Mouse (Mus musculus) left cerebral cortex, postnatal 25 days (tissue): ENCODE results near the gene Xylt1. TPM values are rescaled to one million over a fixed set of nuclear protein-coding genes. Genes with fewer than 3 reads are reported as not detected.

ENCODE experiments used
- DNase-seq, 2 experiments: peaks; one replicate each; pipeline ENCODE4 v3.0.0; 2022; ENCODE audit warnings: low spot score in 2 of 2, mixed read lengths in 1 of 2
- intact Hi-C: fragments of 180-260 bp; cut with DNase I; formaldehyde crosslinking; loops from one replicate; pipeline ENCODE4 v1.15.1; 2025
- total RNA-seq, 2 experiments: library from RNA; stranded (reverse); gene quantifications; 2 replicates each; pipeline ENCODE4 v1.2.3; 2021

The Xylt1 gene
- total RNA-seq, 2 experiments from 2014 or later = 48.6 to 52.1 TPM

DNA sequence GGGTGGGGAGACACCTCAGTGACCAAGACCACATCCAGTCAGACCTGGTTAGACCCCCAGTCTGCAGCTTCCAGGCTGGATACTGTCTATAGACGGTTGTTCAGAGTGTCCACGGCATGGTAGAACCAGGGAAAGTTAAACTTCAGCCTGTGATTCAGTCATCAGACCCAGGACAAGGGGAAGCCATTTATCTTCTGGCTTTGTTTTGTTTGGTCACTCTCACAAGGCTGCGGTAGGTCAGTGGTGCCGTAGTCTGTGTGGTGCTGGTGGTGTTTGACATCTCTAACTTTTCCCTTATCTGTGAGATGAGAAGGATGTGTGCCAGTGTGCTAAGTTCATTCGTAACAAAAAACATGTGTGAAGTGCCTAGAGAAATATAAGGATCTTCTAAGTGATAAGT lies 152.4 kb downstream of the Xylt1 start:
- intact Hi-C loops = no loop called here

DNA sequence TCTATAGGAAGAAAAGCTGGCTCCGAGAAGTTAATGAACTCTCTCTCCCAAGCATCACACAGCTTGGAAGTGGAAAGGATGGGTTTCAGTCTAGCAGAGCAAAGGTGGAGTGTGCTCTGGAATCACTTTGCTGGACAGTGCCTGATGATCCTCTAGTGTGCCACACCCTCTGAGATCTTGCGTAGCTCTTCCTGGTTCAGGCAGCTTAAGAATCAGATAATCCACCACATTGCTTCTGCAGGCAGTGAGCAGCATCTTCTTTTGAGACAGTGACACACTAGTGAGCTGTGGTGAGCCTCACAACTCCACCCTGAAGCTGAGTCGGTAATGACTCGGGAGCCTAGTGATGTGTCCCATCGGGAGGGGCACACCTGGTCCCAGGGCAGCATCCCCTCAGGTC lies 159.2 kb downstream of the Xylt1 start:
- no peak for DNase-seq
- intact Hi-C loops = no loop called here

More for the DNA sequence above, 152.4 kb downstream of the Xylt1 start:
- no peak for DNase-seq

DNA sequence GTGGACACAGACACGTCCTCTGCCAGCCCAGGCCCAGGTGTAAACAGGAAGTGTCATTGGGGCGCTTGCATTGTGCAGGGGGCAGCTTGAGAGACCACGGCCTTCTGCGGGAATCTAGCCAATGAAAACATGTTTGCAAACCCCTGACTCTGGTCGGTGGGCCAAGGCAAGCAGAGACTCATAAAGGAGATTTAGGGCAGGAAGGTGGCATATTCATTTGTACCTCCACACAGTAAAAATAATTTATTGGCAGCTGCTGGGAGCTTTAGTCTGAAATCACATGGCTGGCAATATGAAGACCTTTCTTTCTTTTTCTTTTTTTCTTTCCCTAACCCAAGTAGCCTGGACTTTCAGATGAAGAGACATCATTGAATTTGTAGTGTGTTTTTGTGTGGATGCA lies 159.6 kb downstream of the Xylt1 start:
- no peak for DNase-seq
- intact Hi-C loops = no loop called here

DNA sequence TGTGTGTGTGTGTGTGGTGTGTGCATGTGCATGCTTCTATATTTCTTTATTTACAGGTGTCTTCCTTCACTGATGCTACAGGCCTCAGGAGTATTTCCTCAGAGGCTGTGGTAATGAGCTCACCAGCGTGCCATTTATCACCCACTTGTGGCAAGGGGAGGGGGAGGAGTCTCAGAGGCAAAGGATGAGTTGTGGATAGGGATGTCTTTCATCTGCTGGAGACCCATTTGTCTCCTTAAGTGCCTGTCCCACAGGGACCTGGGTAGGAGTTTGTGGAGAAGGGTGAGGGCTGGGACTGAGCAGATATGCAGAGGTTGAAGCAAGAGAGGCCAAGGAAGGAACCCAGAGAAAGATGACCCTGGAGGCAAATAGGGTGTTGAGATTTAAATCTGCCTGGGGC lies 160.3 kb downstream of the Xylt1 start:
- DNase-seq = no peak
- intact Hi-C loops = no loop called here

DNA sequence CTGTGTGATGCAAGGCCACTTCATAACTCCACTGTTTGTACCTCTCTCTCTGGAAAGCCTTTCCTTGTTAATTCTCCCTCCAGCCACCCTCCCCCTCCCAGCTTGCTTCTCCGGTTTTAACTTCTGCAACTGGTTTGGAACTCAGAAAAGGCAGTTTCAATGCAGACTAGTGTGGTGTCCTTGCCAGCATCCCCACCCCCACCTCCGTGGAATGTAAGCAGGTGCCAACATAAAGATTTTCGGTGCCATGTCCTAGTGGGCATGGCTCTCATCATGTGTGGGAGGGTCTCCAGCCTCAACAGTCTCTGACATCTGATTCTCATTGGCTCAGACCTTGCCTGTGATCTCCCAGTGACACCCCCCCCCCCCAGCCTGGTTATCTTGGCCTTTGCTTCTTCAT lies 160.9 kb downstream of the Xylt1 start:
- intact Hi-C loops = no loop called here
- DNase-seq = no peak

DNA sequence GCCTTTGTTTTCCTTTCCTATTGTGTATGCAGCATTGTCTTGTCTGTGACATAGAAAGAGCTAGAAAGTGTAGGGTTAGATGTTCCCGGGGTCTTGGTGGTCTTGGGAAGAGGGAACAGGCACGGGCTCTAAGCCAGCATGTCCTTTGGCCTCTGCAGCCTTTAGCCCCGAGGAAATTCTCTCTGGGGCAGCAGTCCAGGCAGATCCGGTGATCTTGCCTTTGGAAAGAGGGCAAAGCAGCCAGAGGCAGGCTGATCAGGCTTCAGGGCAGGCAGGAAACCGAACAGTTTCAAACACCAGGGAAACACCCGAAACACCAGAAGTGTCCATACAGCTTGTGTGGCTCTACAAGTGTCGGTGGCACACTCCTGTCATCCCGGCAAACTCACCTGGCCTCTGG lies 162.3 kb downstream of the Xylt1 start:
- intact Hi-C loops = no loop called here
- no peak for DNase-seq

DNA sequence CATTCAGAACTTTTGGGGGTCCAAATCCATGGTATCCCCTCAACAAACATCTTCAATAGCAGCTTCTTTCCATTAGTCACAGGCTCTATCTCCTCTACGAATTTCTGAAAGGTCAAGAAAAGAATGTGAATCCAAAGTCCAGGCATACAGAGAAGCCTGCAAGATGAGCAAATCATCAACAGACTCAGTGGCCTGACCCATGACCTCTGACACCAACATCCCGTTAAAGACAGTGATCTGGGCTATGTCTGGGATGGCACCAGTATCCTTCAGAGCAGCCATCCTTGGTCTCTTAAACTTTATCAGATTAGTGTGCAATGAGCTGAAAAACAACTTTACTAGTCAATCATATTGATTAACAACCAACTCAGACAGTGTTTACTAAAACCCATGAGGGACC lies 163.3 kb downstream of the Xylt1 start:
- intact Hi-C loops = no loop called here

DNA sequence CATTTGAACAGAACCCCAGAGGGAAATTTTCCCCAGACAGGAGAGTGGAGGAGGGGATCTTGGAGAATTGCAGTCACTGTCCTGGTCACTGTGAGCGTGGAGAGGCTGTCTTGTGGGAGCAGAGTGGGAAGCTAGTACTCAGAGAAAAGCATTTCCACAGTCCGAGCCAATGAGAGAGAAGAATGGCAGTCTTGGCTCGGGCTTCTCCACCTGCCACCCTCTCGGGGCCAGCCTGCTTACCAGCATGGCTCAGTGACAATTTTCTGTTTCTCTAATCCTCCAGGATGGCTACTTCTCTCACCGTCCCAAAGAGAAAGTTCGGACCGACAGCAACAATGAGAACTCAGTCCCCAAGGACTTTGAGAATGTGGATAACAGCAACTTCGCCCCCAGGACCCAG lies 167.5 kb downstream of the Xylt1 start:
- DNase-seq = no peak
- intact Hi-C loops = no loop called here

More for the DNA sequence above, 163.3 kb downstream of the Xylt1 start:
- DNase-seq = no peak

DNA sequence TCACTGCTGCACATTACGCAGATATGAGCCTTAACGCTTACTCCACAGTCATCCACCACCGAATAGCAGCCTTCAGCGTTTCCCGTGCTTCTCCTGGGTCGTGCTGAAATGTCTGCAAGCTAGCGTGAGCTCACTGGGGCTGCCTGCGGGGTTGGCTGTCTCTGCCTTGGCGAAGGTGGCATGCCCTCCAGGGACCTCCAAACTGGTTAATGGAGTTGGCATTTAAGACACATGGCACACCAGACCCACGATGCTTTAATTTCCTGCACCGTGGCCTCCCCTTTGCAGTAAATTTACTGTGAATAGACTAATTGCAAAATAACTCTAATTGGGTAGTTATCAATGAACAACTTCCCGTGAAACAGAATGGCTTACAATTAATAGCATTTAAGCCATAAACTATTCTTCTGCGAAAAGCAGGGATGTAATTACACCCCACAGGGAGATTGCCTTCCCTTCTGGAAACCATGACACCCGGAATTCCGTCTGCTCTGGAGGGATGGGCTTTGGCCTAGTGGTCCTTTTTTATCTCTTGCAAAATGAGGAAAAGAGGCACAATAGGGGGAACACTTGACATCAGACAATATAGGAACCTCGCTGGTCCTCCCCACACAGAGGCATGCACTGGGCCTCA lies 170.3 kb downstream of the Xylt1 start:
- intact Hi-C loops = loop anchor here (10.0 kb wide), 1 partner anchor 166 kb away; the partner anchor contains the start of gene Xylt1
- no peak for DNase-seq

DNA sequence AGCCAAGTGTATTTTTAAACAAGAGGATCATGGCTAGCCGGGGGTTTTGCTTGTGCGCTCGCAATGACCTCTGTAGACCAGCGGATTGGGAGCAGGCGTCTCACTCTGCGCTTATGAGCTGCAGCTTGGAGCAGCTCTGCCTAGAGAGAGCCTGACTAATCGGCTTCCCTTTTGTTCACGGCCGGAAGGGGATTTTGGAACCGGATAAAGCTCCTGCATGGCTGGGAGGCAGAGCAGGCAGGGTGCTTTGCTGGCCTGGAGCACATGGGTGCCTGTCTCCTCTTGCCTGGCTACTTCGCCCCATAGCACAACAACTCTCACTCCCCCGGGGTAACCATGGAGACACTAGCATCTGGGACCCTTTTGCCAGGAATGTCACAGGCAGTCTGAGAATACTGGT lies 172.4 kb downstream of the Xylt1 start:
- intact Hi-C loops = loop anchor here (10.0 kb wide), 1 partner anchor 168 kb away; the partner anchor contains the start of gene Xylt1
- DNase-seq = peak in 1 of 2 experiments; percentile 26

DNA sequence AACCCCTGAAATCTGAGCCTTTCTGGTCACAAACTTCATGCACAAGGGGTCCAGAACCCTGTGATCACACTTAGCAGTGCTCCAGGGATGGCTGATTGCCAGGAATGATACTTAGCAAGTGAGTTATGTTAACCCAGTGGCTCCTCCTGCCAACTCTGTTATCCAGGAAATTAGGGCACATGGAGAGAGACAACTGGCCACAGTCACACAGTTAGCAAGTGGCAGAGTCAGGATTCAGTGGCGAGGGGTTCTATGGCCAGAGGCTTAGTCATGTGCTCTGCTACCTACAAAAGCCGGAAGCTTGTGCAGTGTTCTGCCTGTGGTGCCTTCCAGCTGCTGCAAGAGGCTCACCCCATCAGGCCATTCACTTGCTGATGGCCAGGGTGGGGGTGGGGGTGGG lies 175.0 kb downstream of the Xylt1 start:
- no peak for DNase-seq
- intact Hi-C loops = loop anchor here (10.0 kb wide), 1 partner anchor 171 kb away; the partner anchor contains the start of gene Xylt1

DNA sequence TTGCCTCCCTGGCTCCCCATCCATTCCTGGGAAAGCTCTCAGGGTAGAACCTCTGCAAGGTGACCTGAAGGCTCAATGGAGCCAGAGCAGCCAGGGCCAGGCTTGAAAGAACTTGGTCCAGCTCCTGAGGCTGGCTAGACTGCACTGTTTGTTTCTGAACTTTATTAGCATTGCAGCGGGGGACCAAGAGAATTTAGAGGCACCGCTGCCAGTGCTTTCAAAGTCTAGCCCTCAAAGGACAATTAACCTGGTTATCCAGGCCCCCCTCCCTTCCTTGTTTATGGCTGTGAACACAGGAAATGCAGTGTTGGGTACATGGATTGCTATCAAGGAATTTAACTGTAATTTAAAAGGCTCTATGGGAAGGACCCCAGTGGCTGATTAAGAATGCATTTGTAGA lies 177.4 kb downstream of the Xylt1 start:
- intact Hi-C loops = loop anchor here (10.0 kb wide), 1 partner anchor 173 kb away; the partner anchor contains the start of gene Xylt1
- DNase-seq = no peak

DNA sequence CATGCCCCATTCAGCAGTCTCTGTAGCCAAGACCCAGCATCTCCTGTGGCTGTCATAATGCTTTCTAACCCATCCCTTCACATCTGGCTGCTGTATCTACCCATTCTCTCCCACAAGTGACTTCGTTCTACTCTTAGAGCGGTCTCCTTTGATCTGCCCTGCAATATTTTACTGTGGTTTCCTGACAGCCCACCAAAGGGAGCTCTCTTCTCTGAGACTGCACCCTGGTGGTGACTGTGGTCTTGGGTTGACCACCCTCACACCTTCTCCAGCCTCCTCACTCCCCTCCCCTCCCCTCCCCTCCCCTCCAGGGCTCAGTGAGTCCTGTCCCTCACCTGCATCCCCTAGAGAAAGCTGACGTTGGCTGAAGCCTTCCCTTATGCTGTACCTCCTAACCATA lies 178.3 kb downstream of the Xylt1 start:
- intact Hi-C loops = loop anchor here (10.0 kb wide), 1 partner anchor 174 kb away; the partner anchor contains the start of gene Xylt1
- DNase-seq = no peak

DNA sequence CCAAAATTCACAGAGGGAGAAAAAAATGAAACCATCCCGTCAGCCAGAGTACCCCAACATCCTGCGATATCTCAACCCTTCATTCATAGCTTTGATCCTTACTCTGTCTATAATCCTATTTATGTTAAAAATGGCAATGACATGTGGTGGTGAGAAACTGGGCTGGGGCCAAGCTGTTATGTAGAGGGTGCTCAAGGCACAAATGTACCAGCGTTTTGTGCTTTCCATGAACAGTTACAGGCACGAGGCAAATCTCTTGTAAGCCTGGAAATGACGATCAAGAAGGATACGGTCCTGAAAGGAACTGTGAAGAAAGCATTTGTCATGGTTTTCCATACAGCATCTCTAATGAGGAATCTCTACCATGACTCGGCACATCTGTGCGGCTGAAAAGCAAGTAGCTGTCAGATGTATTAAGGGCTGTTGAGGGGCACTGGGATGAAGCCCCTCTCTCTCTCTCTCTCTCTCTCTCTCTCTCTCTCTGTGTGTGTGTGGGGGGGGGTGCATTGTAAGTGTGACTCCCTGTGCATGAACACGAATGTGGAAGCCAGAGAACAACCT lies 183.2 kb downstream of the Xylt1 start:
- intact Hi-C loops = loop anchor here (10.0 kb wide), 1 partner anchor 541 kb away; no protein-coding TSS in a partner anchor
- DNase-seq = peak in 1 of 2 experiments; percentile 25

DNA sequence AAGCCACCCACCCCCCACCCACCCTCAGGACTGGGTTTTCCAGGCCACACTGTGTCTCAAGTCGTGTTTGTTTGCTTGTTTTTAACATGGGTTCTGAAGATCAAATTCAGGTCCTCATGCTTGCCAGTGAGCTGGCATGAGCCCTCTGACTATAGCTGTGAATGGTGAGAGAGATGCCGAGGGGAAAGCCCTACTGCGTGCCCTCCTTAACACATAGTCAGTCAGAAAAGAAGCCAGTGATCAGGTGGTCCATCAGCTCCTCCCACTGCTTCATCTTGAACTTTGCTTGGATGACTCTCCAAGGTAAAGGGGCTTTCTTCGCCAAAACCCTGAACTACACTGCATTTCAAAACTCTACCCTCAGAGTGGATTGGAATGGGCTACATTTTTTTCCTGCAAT lies 183.8 kb downstream of the Xylt1 start:
- intact Hi-C loops = loop anchor here (10.0 kb wide), 1 partner anchor 540 kb away; no protein-coding TSS in a partner anchor
- DNase-seq = no peak

DNA sequence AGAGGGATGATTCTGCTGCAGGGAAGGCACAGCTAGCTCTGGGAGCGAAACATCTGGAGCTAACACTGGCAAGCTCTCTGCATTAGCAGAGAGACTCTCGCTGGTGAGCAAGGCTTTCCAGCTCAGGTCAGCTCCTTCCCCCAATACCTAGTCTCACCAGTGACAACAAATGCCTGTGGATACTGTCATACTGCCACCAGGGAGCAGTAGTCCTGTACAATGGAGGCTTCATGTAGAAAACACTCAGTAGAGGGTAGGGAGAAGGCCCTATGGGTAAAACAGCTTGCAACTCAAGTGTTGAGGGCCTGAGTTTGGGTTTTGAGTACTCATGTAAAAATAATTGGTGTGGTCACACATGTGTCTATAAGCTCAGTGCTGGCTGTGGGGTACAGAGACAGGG lies 185.3 kb downstream of the Xylt1 start:
- no peak for DNase-seq
- intact Hi-C loops = loop anchor here (10.0 kb wide), 1 partner anchor 539 kb away; no protein-coding TSS in a partner anchor

DNA sequence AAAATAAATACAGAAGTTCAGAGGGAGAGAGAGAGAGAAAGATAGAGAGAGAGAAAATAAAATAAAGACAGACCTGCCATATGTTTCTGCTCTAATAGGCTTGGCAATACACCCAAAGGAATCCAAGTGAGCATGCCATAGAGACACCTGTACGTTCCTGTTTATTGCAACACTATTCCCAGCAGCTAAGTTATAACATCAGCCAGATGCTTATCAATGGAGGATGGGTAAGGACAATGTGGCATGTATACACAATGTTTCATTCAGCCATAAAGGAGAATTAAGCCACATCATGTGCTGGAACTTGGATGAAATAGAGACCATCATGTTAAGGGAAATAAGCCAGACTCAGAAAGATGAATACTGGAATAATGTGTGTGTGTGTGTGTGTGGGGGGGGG lies 186.1 kb downstream of the Xylt1 start:
- intact Hi-C loops = loop anchor here (10.0 kb wide), 1 partner anchor 538 kb away; no protein-coding TSS in a partner anchor
- DNase-seq = no peak

DNA sequence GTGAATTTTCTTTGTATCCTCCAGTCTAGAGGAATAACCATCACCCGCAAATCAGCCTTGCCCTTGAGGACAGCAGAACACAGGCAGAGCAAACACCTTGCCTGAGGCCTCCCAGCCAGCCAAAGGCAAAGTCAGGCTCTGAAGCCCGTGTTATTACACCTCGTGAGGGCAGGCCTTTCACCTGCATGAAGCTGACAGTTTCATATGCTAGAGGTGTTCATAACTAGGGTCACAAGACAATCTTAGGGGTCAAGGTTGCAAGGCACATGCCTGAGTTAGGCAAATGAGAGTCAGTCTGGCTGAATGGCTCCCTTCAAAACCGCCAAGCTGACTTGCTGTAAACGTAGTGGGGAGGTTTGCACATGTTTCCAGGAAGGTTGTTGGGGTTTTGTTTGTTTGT lies 186.5 kb downstream of the Xylt1 start:
- DNase-seq = no peak
- intact Hi-C loops = loop anchor here (10.0 kb wide), 1 partner anchor 538 kb away; no protein-coding TSS in a partner anchor

DNA sequence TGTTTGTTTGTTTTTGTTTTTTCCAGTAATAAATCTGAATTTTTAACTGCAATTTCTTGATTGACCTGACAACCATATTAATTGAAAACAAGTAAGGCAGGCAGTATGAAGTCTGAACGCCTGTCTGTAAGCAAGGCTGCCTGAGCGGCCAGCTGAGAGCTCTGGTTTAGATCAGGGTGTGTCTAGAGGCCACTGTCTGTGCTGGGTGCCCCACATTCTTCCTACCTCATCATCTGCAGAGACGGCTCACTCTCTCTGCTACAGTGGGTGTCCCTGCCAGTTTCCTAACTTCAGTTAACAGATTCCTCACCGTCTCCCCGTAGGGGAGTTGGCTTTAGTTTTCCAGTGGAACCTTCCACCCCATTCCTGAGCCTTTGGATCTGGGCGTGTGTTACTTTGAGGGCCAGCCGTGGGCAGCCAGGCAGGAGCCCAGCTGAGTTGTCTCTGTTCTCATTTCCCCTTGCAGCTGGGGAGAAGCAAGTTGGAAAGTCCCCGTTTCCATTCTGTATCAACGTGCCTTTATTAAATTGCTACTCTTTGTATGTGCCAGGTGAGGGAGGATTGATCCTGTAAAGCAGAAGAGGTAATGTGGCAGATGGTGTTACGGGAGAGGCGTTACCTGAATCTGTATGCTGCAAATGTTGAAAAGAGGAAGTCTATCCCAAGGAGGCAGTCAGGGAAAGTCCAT lies 187.0 kb downstream of the Xylt1 start:
- intact Hi-C loops = loop anchor here (10.0 kb wide), 1 partner anchor 537 kb away; no protein-coding TSS in a partner anchor
- DNase-seq = no peak

DNA sequence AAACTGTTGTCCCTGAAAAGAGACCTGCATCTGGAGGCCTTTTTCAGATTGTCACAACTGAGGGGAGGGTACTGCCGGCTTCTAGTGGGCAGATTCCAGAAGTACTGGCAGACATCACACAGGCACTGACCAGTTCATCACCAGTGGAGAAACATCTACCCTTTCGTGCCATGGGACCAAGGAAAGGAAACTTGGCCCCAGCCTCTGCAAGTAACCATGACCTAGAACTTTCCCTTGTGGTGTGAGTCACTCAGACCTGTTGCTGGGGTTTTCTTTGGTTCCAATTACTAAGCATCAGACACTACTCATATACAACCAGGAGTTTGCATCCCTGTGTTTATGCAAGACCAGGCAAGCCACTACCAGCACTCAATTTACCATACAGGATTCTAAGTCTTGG lies 190.4 kb downstream of the Xylt1 start:
- DNase-seq = no peak
- intact Hi-C loops = no loop called here
